ENCODE assay signal across 22 mouse cellular contexts in the genomic region with DNA sequence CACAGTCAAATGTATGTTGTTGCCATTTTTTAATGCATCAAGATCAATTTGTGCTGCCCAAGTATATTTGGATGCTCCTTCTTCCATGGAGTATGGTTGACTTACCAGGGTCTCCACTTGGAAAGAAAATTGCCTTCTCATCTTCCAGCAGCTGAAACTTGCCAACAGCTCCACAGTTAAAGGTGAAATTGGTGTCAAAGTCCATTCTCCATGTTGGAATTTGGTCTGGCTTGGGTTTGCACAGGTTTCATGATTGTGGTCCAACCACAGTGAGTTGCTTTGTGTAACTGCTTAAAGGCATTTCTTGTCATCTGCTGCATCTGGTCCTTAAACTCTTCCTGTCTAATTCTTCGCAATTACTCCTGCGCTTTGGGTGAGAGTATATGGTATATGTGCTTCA.
"Had no signal": no experiment of that assay in that cellular context is flagged by ENCODE, and none has a peak within 500 bp of the region (broad histone marks: within the 10 kb centered on the region; RNA-seq: fewer than 3 reads in every experiment).

No protein-coding gene starts in this region.

- ATAC-seq: forebrain, postnatal 0 days; hindbrain, postnatal 0 days; intestine, embryonic 16.5 days; liver, embryonic 12.5 days had no signal

- H3K9me3 ChIP-seq: heart, embryonic 13.5 days; heart, embryonic 15.5 days; hindbrain, embryonic 13.5 days; hindbrain, embryonic 15.5 days; kidney, embryonic 15.5 days; limb, embryonic 13.5 days; limb, embryonic 15.5 days; liver, embryonic 12.5 days had no signal

- H3K27ac ChIP-seq: heart, adult 2 months; heart, embryonic 13.5 days; heart, embryonic 15.5 days; hindbrain, embryonic 13.5 days; hindbrain, embryonic 15.5 days; hindbrain, postnatal 0 days; kidney, embryonic 15.5 days; limb, embryonic 13.5 days; limb, embryonic 15.5 days; liver, embryonic 12.5 days; liver, embryonic 14.5 days had no signal

- H3K4me3 ChIP-seq: heart, adult 2 months; heart, embryonic 13.5 days; heart, embryonic 15.5 days; hindbrain, embryonic 13.5 days; hindbrain, embryonic 15.5 days; kidney, embryonic 15.5 days; limb, embryonic 13.5 days; limb, embryonic 15.5 days; liver, embryonic 12.5 days had no signal

- DNase-seq: forebrain, postnatal 0 days; gastrocnemius, postnatal 14 days; gastrocnemius, postnatal 36 days; heart, adult 2 months; heart, postnatal 14 days; heart, postnatal 36 days; kidney, adult 18-20 months; layer of hippocampus, adult 9-11 months; layer of hippocampus, postnatal 36 days; left cerebral cortex, postnatal 4 days had no signal

- H3K4me1 ChIP-seq: heart, embryonic 13.5 days; heart, embryonic 15.5 days; hindbrain, embryonic 13.5 days; hindbrain, embryonic 15.5 days; kidney, embryonic 15.5 days; limb, embryonic 13.5 days; limb, embryonic 15.5 days; liver, embryonic 12.5 days had no signal

- H3K36me3 ChIP-seq: heart, embryonic 13.5 days; heart, embryonic 15.5 days; hindbrain, embryonic 13.5 days; hindbrain, embryonic 15.5 days; kidney, embryonic 15.5 days; limb, embryonic 13.5 days; limb, embryonic 15.5 days; liver, embryonic 12.5 days had no signal

- H3K27me3 ChIP-seq: heart, embryonic 13.5 days; heart, embryonic 15.5 days; hindbrain, embryonic 13.5 days; hindbrain, embryonic 15.5 days; kidney, embryonic 15.5 days; limb, embryonic 13.5 days; limb, embryonic 15.5 days; liver, embryonic 12.5 days had no signal

- H3K9ac ChIP-seq: forebrain, postnatal 0 days; heart, embryonic 13.5 days; heart, embryonic 15.5 days; hindbrain, embryonic 13.5 days; hindbrain, embryonic 15.5 days; kidney, embryonic 15.5 days; limb, embryonic 13.5 days; limb, embryonic 15.5 days; liver, embryonic 12.5 days; liver, embryonic 14.5 days had no signal

- H3K4me2 ChIP-seq: heart, embryonic 11.5 days; heart, embryonic 13.5 days; heart, embryonic 15.5 days; hindbrain, embryonic 13.5 days; hindbrain, embryonic 15.5 days; kidney, embryonic 15.5 days; limb, embryonic 13.5 days; limb, embryonic 15.5 days; liver, embryonic 12.5 days had no signal
